Mouse (Mus musculus) C2C12 (cell line): Measurements from ENCODE around the gene Wasl.

Source experiments
- CEBPB ChIP-seq: IDR thresholded peaks from one replicate; pipeline ENCODE4 v1.6.1; 2011; ENCODE audit warnings: low read depth, mild to moderate bottlenecking, control low read depth, moderate library complexity
- CTCF ChIP-seq: IDR thresholded peaks from one replicate; pipeline ENCODE4 v1.5.1; 2011; ENCODE audit not compliant: control insufficient read depth, insufficient read depth, insufficient read length
- MAX ChIP-seq: IDR thresholded peaks from one replicate; pipeline ENCODE4 v1.6.1; 2011; ENCODE audit warnings: mild to moderate bottlenecking, control low read depth
- MYOG ChIP-seq: IDR thresholded peaks from one replicate; pipeline ENCODE4 v1.6.1; 2011; ENCODE audit not compliant: control insufficient read depth, insufficient read length; ENCODE audit errors: extremely low read depth
- USF1 ChIP-seq: IDR thresholded peaks from one replicate; pipeline ENCODE4 v1.6.1; 2011; ENCODE audit warnings: low read depth, mild to moderate bottlenecking, control low read depth, moderate library complexity

DNA sequence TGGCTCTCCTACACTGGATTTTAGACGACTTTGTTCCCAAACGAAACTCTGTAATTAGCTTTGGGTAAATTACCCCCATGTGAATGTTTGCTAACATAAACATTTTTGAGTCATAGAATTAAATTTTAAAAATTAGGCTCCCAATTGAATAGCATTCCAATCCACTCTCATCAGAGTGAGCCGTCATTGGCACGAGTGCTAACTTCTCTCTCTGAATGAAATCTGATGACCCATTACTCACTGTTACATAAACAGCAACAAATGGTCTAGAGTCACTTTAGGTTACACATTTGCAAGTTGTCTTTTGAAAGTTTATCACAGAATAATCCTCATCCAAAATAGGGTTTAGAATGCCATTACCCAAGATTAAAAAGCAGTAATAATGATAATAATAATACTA, 55.3 kb downstream of the Wasl start:
- TF ChIP-seq CTCF (no peak), MAX (no peak), CEBPB (no peak), MYOG (no peak), USF1 (no peak)
